Mouse (Mus musculus) kidney, adult 2 months (tissue): ENCODE measurements at regions not wholly inside any gene's neighbourhood (a gene's known extent, or its start where the extent isn't known, plus 50 kb on each side); places are given as distances from the start of the nearest gene placed in this dataset.
"Not testable (repeated sequence)": the region's sequence is repeated elsewhere in the genome, so short reads cannot be mapped to it uniquely, and the experiment has no call there.

Source experiments
- CTCF ChIP-seq: fragments of 200-500 bp; conservative IDR thresholded peaks from 2 replicates; pipeline ENCODE4 v1.5.1; 2011; ENCODE audit warnings: low read depth, mild to moderate bottlenecking, control low read depth, low read length, moderate library complexity, mixed read lengths; ENCODE audit not compliant: insufficient read depth, insufficient read length
- POLR2A ChIP-seq: fragments of 200-500 bp; IDR thresholded peaks from one replicate; pipeline ENCODE4 v1.6.1; 2011; ENCODE audit warnings: low read depth, low read length, control low read depth

GRCm38 (mm10) chr1:161613658-161614057 is 119.2 kb downstream of the Tnfsf18 start:
- not testable (repeated sequence) for TF ChIP-seq POLR2A, CTCF
